Mouse (Mus musculus): ENCODE data around the gene Cldn12.

The Cldn12 gene
- long read RNA-seq, experiment 1, partial matches to known transcripts, result 0 of 7 reads
- long read RNA-seq, experiment 1, other reads (novel, unspliced or antisense), result 2 of 7 reads
- long read RNA-seq, experiment 2, result 0 reads

GRCm38 (mm10) chr5:5514196-5515076 is at the start of gene Cldn12:
Gene Cldn12 (minus strand): TSS chr5:5514958.
- intact Hi-C loops (cut with DNase I), result loop anchor here (5.0 kb wide), 1 partner anchor 43 kb away; the partner anchor contains the start of gene Gtpbp10

DNA sequence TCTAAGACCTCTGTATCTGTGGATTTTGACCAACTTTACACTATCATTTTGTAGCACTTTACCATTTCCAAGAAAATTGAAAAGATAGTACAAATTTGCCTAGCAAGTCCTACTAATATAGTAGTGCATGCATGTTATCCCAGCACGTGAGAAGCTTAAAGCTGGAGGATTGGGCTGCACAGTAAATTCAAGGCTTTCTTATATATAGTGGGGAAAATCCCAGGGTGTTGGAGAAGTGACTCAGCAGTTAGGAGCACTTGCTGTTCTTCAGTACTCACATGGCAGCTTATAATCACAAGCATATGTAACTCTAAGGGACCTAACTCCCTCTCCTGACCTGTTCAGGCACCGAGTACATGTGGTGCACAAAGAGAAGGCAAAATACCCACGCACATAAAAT is 47.7 kb upstream of the Cldn12 start:
- intact Hi-C loops (cut with DNase I), result no loop called here

GRCm38 (mm10) chr5:5561041-5561706 is 46.4 kb upstream of the Cldn12 start:
- intact Hi-C loops (cut with DNase I), result no loop called here

DNA sequence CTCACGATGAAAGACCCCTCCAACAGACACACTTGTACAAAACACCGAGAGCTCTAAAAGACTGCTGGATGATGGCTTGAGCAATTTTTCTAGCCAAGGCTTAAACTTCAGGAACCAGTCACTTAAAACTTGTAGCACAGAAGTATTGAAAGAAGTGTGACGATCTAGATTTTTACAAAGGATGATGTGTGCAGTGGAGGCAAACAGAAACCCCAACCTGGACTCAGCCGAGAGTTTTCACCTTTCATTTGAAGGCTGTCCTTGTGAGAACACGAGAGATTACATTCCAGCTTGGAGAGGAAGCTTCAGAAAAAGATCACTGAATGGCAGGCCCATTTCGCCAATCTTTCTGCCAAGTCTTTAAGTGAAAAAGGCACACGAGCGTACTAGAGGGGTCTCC is 45.0 kb upstream of the Cldn12 start:
- intact Hi-C loops (cut with DNase I), result loop anchor here (5.0 kb wide), 1 partner anchor 42 kb away; no protein-coding TSS in a partner anchor

GRCm38 (mm10) chr5:5559079-5559740 is 44.5 kb upstream of the Cldn12 start, which contains the start of gene Gtpbp10:
Gene Gtpbp10 (minus strand): TSS chr5:5559538.
- intact Hi-C loops (cut with DNase I), result loop anchor here (5.0 kb wide), 1 partner anchor 42 kb away; no protein-coding TSS in a partner anchor

- intact Hi-C loops (cut with DNase I), result no loop called here
These were observed 36.4 kb upstream of the Cldn12 start for GRCm38 (mm10) chr5:5551110-5551509.

DNA sequence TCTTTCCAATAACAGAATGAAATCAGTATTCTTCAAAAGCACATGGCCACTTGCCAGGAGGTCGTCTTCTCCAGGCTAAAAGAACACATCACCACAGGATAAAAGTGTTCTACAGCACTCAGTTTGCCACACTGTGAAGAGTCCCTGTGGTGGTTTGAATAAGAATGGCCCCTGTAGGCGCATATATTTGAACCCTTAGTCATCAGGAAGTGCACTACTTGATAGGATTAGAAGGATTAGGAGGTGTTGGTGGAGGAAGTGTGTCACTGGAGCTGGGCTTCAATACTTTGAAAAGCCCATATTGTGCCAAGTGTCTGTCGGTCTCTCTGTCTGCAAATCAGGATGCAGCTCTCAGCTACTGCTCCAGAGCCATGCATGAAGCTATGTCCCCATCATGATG is 25.6 kb upstream of the Cldn12 start:
- intact Hi-C loops (cut with DNase I), result no loop called here

DNA sequence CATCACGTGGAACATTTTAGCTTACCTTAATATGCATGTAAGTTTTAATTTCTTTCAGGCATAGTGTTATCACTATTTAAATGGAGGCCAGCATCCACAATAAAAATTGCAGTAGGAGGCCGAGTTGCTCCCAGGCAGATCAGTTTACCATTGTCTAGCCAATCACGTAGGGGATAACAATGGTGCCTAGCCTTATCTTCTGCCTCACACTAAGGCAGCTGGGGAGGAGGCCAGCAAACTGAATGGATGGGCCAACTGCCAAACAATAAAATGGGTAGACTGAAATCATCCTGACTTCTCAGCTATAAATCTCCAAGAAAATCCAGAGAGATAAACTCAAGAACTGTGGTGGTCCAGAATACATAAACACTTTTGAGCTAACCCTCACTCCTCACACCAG is 25.0 kb upstream of the Cldn12 start:
- intact Hi-C loops (cut with DNase I), result no loop called here

DNA sequence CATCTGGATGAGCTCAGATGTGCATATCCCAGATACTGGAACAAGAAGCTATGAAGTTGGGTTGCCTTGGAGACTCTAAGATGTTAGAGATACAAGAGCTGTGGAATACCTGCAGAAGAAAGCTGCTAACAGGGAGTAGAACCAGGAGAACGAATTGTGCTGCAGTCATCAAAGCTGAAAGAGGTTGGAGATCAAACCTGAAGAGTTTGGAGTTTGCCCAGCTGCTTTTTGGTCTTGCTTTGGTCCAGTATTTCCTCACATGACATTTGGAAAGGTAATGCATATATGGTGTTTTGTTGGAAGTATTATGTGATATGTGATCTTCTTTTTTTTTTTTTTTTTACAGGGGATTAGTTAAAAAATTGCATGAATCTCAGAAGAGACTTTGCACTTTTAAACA is 21.4 kb upstream of the Cldn12 start:
- intact Hi-C loops (cut with DNase I), result no loop called here

- intact Hi-C loops (cut with DNase I), result no loop called here
These were observed 19.1 kb upstream of the Cldn12 start for GRCm38 (mm10) chr5:5533656-5534420.

GRCm38 (mm10) chr5:5515411-5515810 is 653 bp upstream of the Cldn12 start:
- intact Hi-C loops (cut with DNase I), result loop anchor here (5.0 kb wide), 1 partner anchor 42 kb away; the partner anchor contains the start of gene Gtpbp10

GRCm38 (mm10) chr5:5511401-5511800 is 3.4 kb downstream of the Cldn12 start:
- intact Hi-C loops (cut with DNase I), result no loop called here

- intact Hi-C loops (cut with DNase I), result no loop called here
These were observed 3.8 kb downstream of the Cldn12 start for GRCm38 (mm10) chr5:5510989-5511388.

GRCm38 (mm10) chr5:5510304-5510887 is 4.4 kb downstream of the Cldn12 start:
- intact Hi-C loops (cut with DNase I), result no loop called here

DNA sequence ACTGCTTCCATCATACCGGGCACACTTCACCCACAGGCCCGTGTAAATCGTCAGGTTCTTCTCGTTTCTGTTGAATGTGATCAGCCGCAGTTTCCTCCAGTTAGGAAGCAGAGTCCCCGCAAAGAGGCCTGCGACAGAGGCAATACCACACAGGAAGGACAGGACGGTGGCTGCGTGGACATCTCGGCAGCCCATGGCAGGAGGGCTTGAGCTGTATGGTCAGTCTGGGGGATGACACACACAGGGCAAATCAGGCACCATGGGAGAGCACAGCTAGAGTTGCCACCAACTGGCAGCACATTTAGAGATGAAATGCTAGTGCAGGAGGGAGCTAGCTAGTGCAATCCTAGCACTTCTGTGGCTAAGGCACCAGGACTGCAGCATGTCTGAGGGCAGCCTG is 6.5 kb downstream of the Cldn12 start:
- intact Hi-C loops (cut with DNase I), result no loop called here

- intact Hi-C loops (cut with DNase I), result no loop called here
These were observed 7.0 kb downstream of the Cldn12 start for GRCm38 (mm10) chr5:5507701-5508225.

- intact Hi-C loops (cut with DNase I), result loop anchor here (5.0 kb wide), 1 partner anchor 138 kb away; no protein-coding TSS in a partner anchor
These were observed 10.3 kb downstream of the Cldn12 start for GRCm38 (mm10) chr5:5504456-5504855.

DNA sequence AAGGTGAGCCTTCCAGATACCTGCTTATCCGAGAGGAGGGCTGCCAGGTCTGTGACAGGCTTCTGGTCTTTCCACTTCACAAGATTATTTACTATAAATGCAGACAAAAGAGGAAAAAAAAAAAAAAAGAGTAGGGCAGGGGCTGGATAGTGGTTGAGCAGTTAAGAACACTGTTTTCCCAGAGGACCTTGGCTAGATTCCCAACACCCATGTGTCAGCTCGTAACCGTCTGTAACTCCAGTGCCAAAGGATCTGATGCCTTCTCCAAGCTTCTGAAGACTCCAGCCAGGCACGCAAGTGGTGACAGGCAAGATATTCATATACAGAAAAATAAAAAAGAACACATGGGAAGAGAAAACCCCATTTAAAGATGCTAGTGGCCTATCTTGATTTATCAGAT is 11.4 kb downstream of the Cldn12 start:
- intact Hi-C loops (cut with DNase I), result loop anchor here (5.0 kb wide), 1 partner anchor 139 kb away; no protein-coding TSS in a partner anchor

DNA sequence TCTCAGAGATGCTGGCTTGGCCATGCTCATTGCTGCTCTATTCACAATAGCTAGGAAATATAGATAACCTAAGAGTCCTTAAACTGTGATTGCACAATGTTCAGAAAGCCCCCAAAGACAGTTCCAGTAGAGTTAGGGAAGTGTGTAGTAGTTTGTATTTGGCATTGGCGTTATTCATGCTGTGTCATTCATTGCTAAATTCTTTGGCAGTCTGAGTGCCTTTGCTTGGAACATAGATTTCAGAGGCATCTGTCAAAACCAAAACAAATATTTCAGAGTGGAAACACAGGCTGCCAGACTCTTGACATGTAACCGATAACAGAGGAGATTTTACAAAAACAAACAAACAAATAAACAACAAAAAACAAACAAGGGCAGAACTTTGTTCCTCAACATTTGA is 13.2 kb downstream of the Cldn12 start:
- intact Hi-C loops (cut with DNase I), result loop anchor here (5.0 kb wide), 1 partner anchor 141 kb away; no protein-coding TSS in a partner anchor

DNA sequence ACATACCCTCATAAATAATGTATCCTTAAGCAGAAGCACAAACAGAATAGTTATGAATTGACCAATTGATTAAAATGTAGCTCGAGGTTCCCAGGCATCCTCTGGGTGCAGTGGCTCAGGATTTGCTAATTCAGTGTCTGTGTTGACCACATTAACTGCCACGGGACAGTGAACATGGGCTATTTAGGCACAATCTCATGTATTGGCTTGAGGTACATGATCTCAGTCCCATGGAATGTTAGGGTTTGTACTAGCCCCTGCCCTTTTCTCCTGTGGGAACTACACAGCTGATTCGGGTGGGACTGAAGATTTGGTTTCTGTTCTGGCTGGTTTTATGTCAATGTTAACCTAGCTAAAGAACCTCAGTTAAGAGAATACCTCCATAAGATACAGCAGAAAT is 18.4 kb downstream of the Cldn12 start:
- intact Hi-C loops (cut with DNase I), result no loop called here

All from adrenal gland (tissue).